10 mouse cellular contexts compared by ENCODE assay signal in genomic region chr19:41850021-41850718, GRCm38 (mm10). TPM values are rescaled to one million over a fixed set of nuclear protein-coding genes. Genes with fewer than 3 reads are reported as not detected.
DNase-seq lines count a peak whose midpoint lies in the region; ATAC-seq and TF ChIP-seq lines count a peak whose summit lies in the region.
"Had no signal": no experiment of that assay in that cellular context is flagged by ENCODE, and none has a peak within 500 bp of the region (broad histone marks: within the 10 kb centered on the region; RNA-seq: fewer than 3 reads in every experiment).

No protein-coding gene starts in this region.

- H3K4me2 ChIP-seq in kidney, postnatal 0 days (ENCODE audit: low read length) = peak overlapping the region; percentile 11; the same call in 1 of the 2 replicates
- peak overlapping the region; percentile 43; the same call in 1 of the 2 replicates for H3K4me2 ChIP-seq in forebrain, embryonic 12.5 days
- no peak overlapping the region for H3K4me2 ChIP-seq in limb, embryonic 11.5 days (ENCODE audit: low read depth, severe bottlenecking)
- peak overlapping the region; percentile 37 for H3K4me2 ChIP-seq in neural tube, embryonic 15.5 days
- H3K4me2 ChIP-seq: liver, embryonic 12.5 days; stomach, embryonic 15.5 days had no signal

- no peak overlapping the region for H3K9ac ChIP-seq in kidney, postnatal 0 days (ENCODE audit: low read depth, low read length)
- H3K9ac ChIP-seq in forebrain, embryonic 12.5 days = no peak overlapping the region
- no peak overlapping the region for H3K9ac ChIP-seq in limb, embryonic 11.5 days (ENCODE audit: low read length)
- 0 out of 2 replicates have a peak overlapping the region, but pooled peaks have one; percentile 2 for H3K9ac ChIP-seq in neural tube, embryonic 15.5 days (replicated peaks)
- H3K9ac ChIP-seq: liver, embryonic 12.5 days; stomach, embryonic 15.5 days had no signal

- WGBS in kidney, postnatal 0 days = 21% methylated on average over 6 of the region's 6 CpGs
- WGBS in forebrain, embryonic 12.5 days = 5% methylated on average over 6 of the region's 6 CpGs
- 33% methylated on average over 6 of the region's 6 CpGs for WGBS in limb, embryonic 11.5 days
- 15% methylated on average over 6 of the region's 6 CpGs for WGBS in neural tube, embryonic 15.5 days

- ATAC-seq in kidney, postnatal 0 days (replicated peaks; ENCODE audit: low FRiP score, low read depth) = no peak
- ATAC-seq in forebrain, embryonic 12.5 days (ENCODE audit: low FRiP score) = no peak
- no peak for ATAC-seq in limb, embryonic 11.5 days (ENCODE audit: insufficient number of reproducible peaks, low FRiP score, low TSS enrichment, low read depth)
- no peak for ATAC-seq in neural tube, embryonic 15.5 days (ENCODE audit: low FRiP score)
- ATAC-seq: liver, embryonic 12.5 days had no signal

- TF ChIP-seq CTCF in kidney, postnatal 0 days (IDR thresholded peaks at IDR 0.05; ENCODE audit: low read depth) = no peak

- DNase-seq in kidney, postnatal 0 days (ENCODE audit: low spot score) = no peak
- DNase-seq in kidney, adult 18-20 months = no peak
- DNase-seq in limb, embryonic 11.5 days (ENCODE audit: low spot score) = no peak
- DNase-seq in urinary bladder, postnatal 14 days (ENCODE audit: low spot score) = no peak
- no peak for DNase-seq in right cerebral cortex, postnatal 10 days (ENCODE audit: low spot score in 2 of 2)
- DNase-seq in spleen, adult 18-20 months = no peak

- H3K9me3 ChIP-seq in kidney, postnatal 0 days (replicated peaks; ENCODE audit: low read length) = no peaks in the 10 kb centered on the region
- H3K9me3 ChIP-seq in forebrain, embryonic 12.5 days = no peaks in the 10 kb centered on the region
- H3K9me3 ChIP-seq in limb, embryonic 11.5 days (ENCODE audit: control insufficient read depth, low read length) = no peaks in the 10 kb centered on the region
- H3K9me3 ChIP-seq in neural tube, embryonic 15.5 days (replicated peaks) = no peaks in the 10 kb centered on the region
- H3K9me3 ChIP-seq: liver, embryonic 12.5 days; stomach, embryonic 15.5 days had no signal

- H3K4me3 ChIP-seq in kidney, postnatal 0 days (replicated peaks; ENCODE audit: low read depth, low read length) = no peak overlapping the region
- no peak overlapping the region for H3K4me3 ChIP-seq in forebrain, embryonic 12.5 days (replicated peaks)
- H3K4me3 ChIP-seq in limb, embryonic 11.5 days (ENCODE audit: low read depth, low read length) = no peak overlapping the region
- no peak overlapping the region for H3K4me3 ChIP-seq in neural tube, embryonic 15.5 days (replicated peaks)
- H3K4me3 ChIP-seq: liver, embryonic 12.5 days; stomach, embryonic 15.5 days had no signal

- no peaks in the 10 kb centered on the region for H3K36me3 ChIP-seq in kidney, postnatal 0 days (ENCODE audit: insufficient read depth, low read length)
- no peaks in the 10 kb centered on the region for H3K36me3 ChIP-seq in forebrain, embryonic 12.5 days (replicated peaks)
- no peaks in the 10 kb centered on the region for H3K36me3 ChIP-seq in limb, embryonic 11.5 days (ENCODE audit: control insufficient read depth, insufficient read depth, low read length)
- H3K36me3 ChIP-seq in neural tube, embryonic 15.5 days = no peaks in the 10 kb centered on the region
- H3K36me3 ChIP-seq: liver, embryonic 12.5 days; stomach, embryonic 15.5 days had no signal

- no peaks in the 10 kb centered on the region for H3K27me3 ChIP-seq in kidney, postnatal 0 days (ENCODE audit: insufficient read depth, low read length)
- no peaks in the 10 kb centered on the region for H3K27me3 ChIP-seq in forebrain, embryonic 12.5 days
- peaks cover 7% of the 10 kb centered on the region; the same call in 1 of the 2 replicates for H3K27me3 ChIP-seq in limb, embryonic 11.5 days (ENCODE audit: control insufficient read depth, insufficient read depth, low read length)
- H3K27me3 ChIP-seq in neural tube, embryonic 15.5 days (replicated peaks) = no peaks in the 10 kb centered on the region
- H3K27me3 ChIP-seq: liver, embryonic 12.5 days; stomach, embryonic 15.5 days had no signal

- H3K4me1 ChIP-seq in kidney, postnatal 0 days (replicated peaks; ENCODE audit: insufficient read depth, low read length) = peaks cover 19% of the 10 kb centered on the region
- peaks cover 41% of the 10 kb centered on the region for H3K4me1 ChIP-seq in forebrain, embryonic 12.5 days
- H3K4me1 ChIP-seq in limb, embryonic 11.5 days (ENCODE audit: control insufficient read depth, insufficient read depth, low read length) = peaks cover 9% of the 10 kb centered on the region; the same call in 1 of the 2 replicates
- H3K4me1 ChIP-seq in neural tube, embryonic 15.5 days = peaks cover 38% of the 10 kb centered on the region

- 0 out of 2 replicates have a peak overlapping the region, but pooled peaks have one; percentile 83 for H3K27ac ChIP-seq in kidney, postnatal 0 days
- peak overlapping the region; percentile 92 for H3K27ac ChIP-seq in forebrain, embryonic 12.5 days
- H3K27ac ChIP-seq in limb, embryonic 11.5 days (replicated peaks; ENCODE audit: low read depth, low read length) = 0 out of 2 replicates have a peak overlapping the region, but pooled peaks have one; percentile 10
- H3K27ac ChIP-seq in neural tube, embryonic 15.5 days (replicated peaks) = peak overlapping the region; percentile 84
- H3K27ac ChIP-seq: liver, embryonic 12.5 days; stomach, embryonic 15.5 days had no signal

RNA-seq across cellular contexts. Expression of gene Frat2, which starts 2.2 kb away (rescaled TPM):
- polyA plus RNA-seq in kidney, postnatal 0 days (2015; fragmentation: Nextera tagmentation; extraction: Ambion mirVana) = 5.8 and 7.2 TPM in 2 replicates
- 19.3 and 22.7 TPM in 2 replicates for polyA plus RNA-seq in forebrain, embryonic 12.5 days (2016; fragmentation: Nextera tagmentation; extraction: Ambion mirVana)
- 2.4 and 2.7 TPM in 2 replicates for polyA plus RNA-seq in limb, embryonic 11.5 days (2014; fragmentation: Nextera tagmentation; extraction: Ambion mirVana)
- polyA plus RNA-seq in neural tube, embryonic 15.5 days (2015; fragmentation: Nextera tagmentation; extraction: Ambion mirVana) = 7.0 and 7.1 TPM in 2 replicates

RNA-seq across cellular contexts. Expression of gene Frat1, which starts 20.4 kb away (rescaled TPM):
- 11.1 and 11.4 TPM in 2 replicates for polyA plus RNA-seq in kidney, postnatal 0 days (2015; fragmentation: Nextera tagmentation; extraction: Ambion mirVana)
- polyA plus RNA-seq in forebrain, embryonic 12.5 days (2016; fragmentation: Nextera tagmentation; extraction: Ambion mirVana) = 18.1 and 20.5 TPM in 2 replicates
- polyA plus RNA-seq in limb, embryonic 11.5 days (2014; fragmentation: Nextera tagmentation; extraction: Ambion mirVana) = 3.9 and 5.2 TPM in 2 replicates
- 20.1 and 22.7 TPM in 2 replicates for polyA plus RNA-seq in neural tube, embryonic 15.5 days (2015; fragmentation: Nextera tagmentation; extraction: Ambion mirVana)

RNA-seq across cellular contexts. Expression of gene Rrp12, which starts 45.8 kb away (rescaled TPM):
- 7.9 and 9.3 TPM in 2 replicates for polyA plus RNA-seq in kidney, postnatal 0 days (2015; fragmentation: Nextera tagmentation; extraction: Ambion mirVana)
- polyA plus RNA-seq in forebrain, embryonic 12.5 days (2016; fragmentation: Nextera tagmentation; extraction: Ambion mirVana) = 24.3 and 28.1 TPM in 2 replicates
- polyA plus RNA-seq in limb, embryonic 11.5 days (2014; fragmentation: Nextera tagmentation; extraction: Ambion mirVana) = 16.1 and 18.4 TPM in 2 replicates
- 17.9 and 18.5 TPM in 2 replicates for polyA plus RNA-seq in neural tube, embryonic 15.5 days (2015; fragmentation: Nextera tagmentation; extraction: Ambion mirVana)

RNA-seq across cellular contexts. Expression of gene Arhgap19, which starts 48.3 kb away (rescaled TPM):
- polyA plus RNA-seq in kidney, postnatal 0 days (2015; fragmentation: Nextera tagmentation; extraction: Ambion mirVana) = 9.1 and 9.5 TPM in 2 replicates
- 36.0 and 38.8 TPM in 2 replicates for polyA plus RNA-seq in forebrain, embryonic 12.5 days (2016; fragmentation: Nextera tagmentation; extraction: Ambion mirVana)
- 43.6 and 44.1 TPM in 2 replicates for polyA plus RNA-seq in limb, embryonic 11.5 days (2014; fragmentation: Nextera tagmentation; extraction: Ambion mirVana)
- polyA plus RNA-seq in neural tube, embryonic 15.5 days (2015; fragmentation: Nextera tagmentation; extraction: Ambion mirVana) = 4.8 and 8.7 TPM in 2 replicates

Comparison
In these comparisons a context has a peak if more than half of its experiments do, and no peak if none do; other contexts are left out.
1. H3K27ac ChIP-seq: peak in every context shown above with its lines; median percentile 92 in forebrain, embryonic 12.5 days; 84 in neural tube, embryonic 15.5 days; 83 in kidney, postnatal 0 days; 10 in limb, embryonic 11.5 days.